Mouse (Mus musculus): ENCODE results near the gene Rhof. TPM values are rescaled to one million over a fixed set of nuclear protein-coding genes. Genes with fewer than 3 reads are reported as not detected.
A peak's percentile ranks its signal among the peaks of the same experiment; 100 is the strongest.

Gene Rhof
- polyA plus RNA-seq, 1 experiment from 2014 or later, result 2.3 TPM

GRCm38 (mm10) chr5:123159446-123159845 lies 27.0 kb upstream of the Rhof start:
- Histone ChIP-seq H3K27me3 (replicated peaks) (no peaks in the 10 kb centered on the region), H3K4me1 (no peaks in the 10 kb centered on the region), H3K27ac (no peak overlapping the region), H3K9me3 (no peaks in the 10 kb centered on the region), H3K4me2 (no peak overlapping the region), H3K9ac (no peak overlapping the region), H3K4me3 (replicated peaks) (no peak overlapping the region), H3K36me3 (peaks cover 84% of the 10 kb centered on the region)
- 91% methylated on average over 4 of the region's 4 CpGs for WGBS
- no peak for ATAC-seq (ENCODE audit: insufficient read depth, low FRiP score, low read depth)

- H3K36me3 ChIP-seq, result peaks cover 80% of the 10 kb centered on the region
- no peak overlapping the region for H3K4me2 ChIP-seq
- ATAC-seq (ENCODE audit: insufficient read depth, low FRiP score, low read depth), result no peak
- no peak overlapping the region for H3K9ac ChIP-seq
- no peak overlapping the region for H3K4me3 ChIP-seq (replicated peaks)
- no peaks in the 10 kb centered on the region for H3K9me3 ChIP-seq
- no peaks in the 10 kb centered on the region for H3K4me1 ChIP-seq
- no peaks in the 10 kb centered on the region for H3K27me3 ChIP-seq (replicated peaks)
- no peak overlapping the region for H3K27ac ChIP-seq
- 89% methylated on average over 4 of the region's 4 CpGs for WGBS
Measured at GRCm38 (mm10) chr5:123157972-123158371, 25.5 kb upstream of the Rhof start.

- Histone ChIP-seq H3K27ac (no peak overlapping the region), H3K4me3 (replicated peaks) (no peak overlapping the region), H3K9me3 (no peaks in the 10 kb centered on the region), H3K4me2 (no peak overlapping the region), H3K36me3 (peaks cover 81% of the 10 kb centered on the region), H3K27me3 (replicated peaks) (no peaks in the 10 kb centered on the region), H3K9ac (no peak overlapping the region), H3K4me1 (0 out of 2 replicates have a peak, but pooled peaks cover 3% of the 10 kb centered on the region)
- ATAC-seq (ENCODE audit: insufficient read depth, low FRiP score, low read depth), result no peak
- 89% methylated on average over 12 of the region's 12 CpGs for WGBS
Measured at GRCm38 (mm10) chr5:123156763-123157162, 24.3 kb upstream of the Rhof start.

GRCm38 (mm10) chr5:123155425-123155824 lies 22.9 kb upstream of the Rhof start:
- H3K27me3 ChIP-seq (replicated peaks), result no peaks in the 10 kb centered on the region

GRCm38 (mm10) chr5:123152901-123153300 lies 20.4 kb upstream of the Rhof start:
- no peak for ATAC-seq (ENCODE audit: insufficient read depth, low FRiP score, low read depth)
- Histone ChIP-seq H3K9ac (no peak overlapping the region), H3K27ac (no peak overlapping the region), H3K4me1 (peaks cover 33% of the 10 kb centered on the region), H3K4me2 (no peak overlapping the region), H3K9me3 (no peaks in the 10 kb centered on the region), H3K36me3 (peaks cover 53% of the 10 kb centered on the region), H3K4me3 (replicated peaks) (no peak overlapping the region), H3K27me3 (replicated peaks) (no peaks in the 10 kb centered on the region)
- WGBS, result 82% methylated on average over 1 of the region's 1 CpGs

More at GRCm38 (mm10) chr5:123155425-123155824, 22.9 kb upstream of the Rhof start:
- Histone ChIP-seq H3K9ac (no peak overlapping the region), H3K36me3 (peaks cover 67% of the 10 kb centered on the region), H3K4me3 (replicated peaks) (no peak overlapping the region), H3K27ac (no peak overlapping the region), H3K4me2 (no peak overlapping the region), H3K9me3 (no peaks in the 10 kb centered on the region), H3K4me1 (peaks cover 12% of the 10 kb centered on the region)
- no peak; the same call in 1 of the 2 replicates for ATAC-seq (ENCODE audit: insufficient read depth, low FRiP score, low read depth)
- WGBS, result 40% methylated on average over 7 of the region's 7 CpGs

GRCm38 (mm10) chr5:123151707-123152362 lies 19.3 kb upstream of the Rhof start:
- H3K4me2 ChIP-seq, result no peak overlapping the region
- no peak overlapping the region for H3K27ac ChIP-seq
- WGBS, result 89% methylated on average over 19 of the region's 19 CpGs
- no peak for ATAC-seq (ENCODE audit: insufficient read depth, low FRiP score, low read depth)
- no peak overlapping the region for H3K4me3 ChIP-seq (replicated peaks)
- H3K9ac ChIP-seq, result no peak overlapping the region
- no peaks in the 10 kb centered on the region for H3K9me3 ChIP-seq
- peaks cover 33% of the 10 kb centered on the region for H3K4me1 ChIP-seq
- H3K27me3 ChIP-seq (replicated peaks), result no peaks in the 10 kb centered on the region
- peaks cover 52% of the 10 kb centered on the region for H3K36me3 ChIP-seq

GRCm38 (mm10) chr5:123151077-123151476 lies 18.6 kb upstream of the Rhof start:
- H3K27ac ChIP-seq, result peak overlapping the region; percentile 62
- H3K9me3 ChIP-seq, result no peaks in the 10 kb centered on the region
- peaks cover 36% of the 10 kb centered on the region for H3K4me1 ChIP-seq
- H3K4me3 ChIP-seq (replicated peaks), result peak overlapping the region; percentile 33; the same call in 1 of the 2 replicates
- H3K36me3 ChIP-seq, result peaks cover 53% of the 10 kb centered on the region
- H3K9ac ChIP-seq, result no peak overlapping the region
- peak overlapping the region; percentile 55 for H3K4me2 ChIP-seq
- WGBS, result 20% methylated on average over 7 of the region's 7 CpGs
- no peak for ATAC-seq (ENCODE audit: insufficient read depth, low FRiP score, low read depth)
- H3K27me3 ChIP-seq (replicated peaks), result no peaks in the 10 kb centered on the region

- peak overlapping the region; percentile 62 for H3K27ac ChIP-seq
- peak overlapping the region; percentile 55 for H3K4me2 ChIP-seq
- no peaks in the 10 kb centered on the region for H3K9me3 ChIP-seq
- H3K4me1 ChIP-seq, result peaks cover 39% of the 10 kb centered on the region
- WGBS, result 28% methylated on average over 7 of the region's 7 CpGs
- H3K27me3 ChIP-seq (replicated peaks), result no peaks in the 10 kb centered on the region
- no peak overlapping the region for H3K9ac ChIP-seq
- ATAC-seq (ENCODE audit: insufficient read depth, low FRiP score, low read depth), result no peak
- H3K4me3 ChIP-seq (replicated peaks), result peak overlapping the region; percentile 33
- peaks cover 51% of the 10 kb centered on the region for H3K36me3 ChIP-seq
Measured at GRCm38 (mm10) chr5:123150641-123151040, 18.1 kb upstream of the Rhof start.

- H3K9me3 ChIP-seq, result no peaks in the 10 kb centered on the region
- whole genome bisulfite sequencing, result 4% methylated on average over 19 of the region's 19 CpGs
- H3K36me3 ChIP-seq, result peaks cover 48% of the 10 kb centered on the region
- peak overlapping the region; percentile 36 for H3K27ac ChIP-seq
- no peaks in the 10 kb centered on the region for H3K27me3 ChIP-seq (replicated peaks)
- peaks cover 48% of the 10 kb centered on the region for H3K4me1 ChIP-seq
- peak overlapping the region; percentile 55 for H3K4me2 ChIP-seq
- peak; percentile 80 for ATAC-seq (ENCODE audit: insufficient read depth, low FRiP score, low read depth)
- H3K4me3 ChIP-seq (replicated peaks), result peak overlapping the region; percentile 33
- H3K9ac ChIP-seq, result no peak overlapping the region
Measured at GRCm38 (mm10) chr5:123149451-123150400, 17.2 kb upstream of the Rhof start.

GRCm38 (mm10) chr5:123148073-123148722 lies 15.7 kb upstream of the Rhof start:
- Histone ChIP-seq H3K27me3 (replicated peaks) (no peaks in the 10 kb centered on the region), H3K9me3 (no peaks in the 10 kb centered on the region), H3K4me1 (peaks cover 56% of the 10 kb centered on the region), H3K27ac (no peak overlapping the region; the same call in 1 of the 2 replicates), H3K4me3 (replicated peaks) (no peak overlapping the region), H3K4me2 (no peak overlapping the region), H3K36me3 (peaks cover 36% of the 10 kb centered on the region), H3K9ac (no peak overlapping the region)
- no peak for ATAC-seq (ENCODE audit: insufficient read depth, low FRiP score, low read depth)
- 80% methylated on average over 25 of the region's 25 CpGs for WGBS

GRCm38 (mm10) chr5:123147569-123147968 lies 15.1 kb upstream of the Rhof start:
- WGBS, result 85% methylated on average over 17 of the region's 17 CpGs
- H3K4me3 ChIP-seq (replicated peaks), result no peak overlapping the region
- no peaks in the 10 kb centered on the region for H3K9me3 ChIP-seq
- H3K27ac ChIP-seq, result no peak overlapping the region
- peaks cover 56% of the 10 kb centered on the region for H3K4me1 ChIP-seq
- H3K4me2 ChIP-seq, result no peak overlapping the region
- H3K27me3 ChIP-seq (replicated peaks), result no peaks in the 10 kb centered on the region
- no peak for ATAC-seq (ENCODE audit: insufficient read depth, low FRiP score, low read depth)
- no peak overlapping the region for H3K9ac ChIP-seq
- peaks cover 30% of the 10 kb centered on the region for H3K36me3 ChIP-seq

Data from stomach, embryonic 15.5 days (tissue).